Mouse (Mus musculus): ENCODE data around the gene Atpaf1. TPM values are rescaled to one million over a fixed set of nuclear protein-coding genes. Genes with fewer than 3 reads are reported as not detected.

Atpaf1 gene
- polyA plus RNA-seq, 1 experiment: 16.7 TPM

GRCm38 (mm10) chr4:115839956-115840355, 55.3 kb downstream of the Atpaf1 start:
- Histone ChIP-seq H3K27me3 (replicated peaks) (no peaks in the 10 kb centered on the region), H3K36me3 (replicated peaks; ENCODE audit: low read length) (peaks cover 76% of the 10 kb centered on the region), H3K9me3 (no peaks in the 10 kb centered on the region), H3K4me1 (peaks cover 83% of the 10 kb centered on the region), H3K4me3 (replicated peaks) (peak overlapping the region; percentile 97)
- TF ChIP-seq FLI1 (IDR thresholded peaks at IDR 0.05; ENCODE audit: low read length): no peak
- TF ChIP-seq GATA1 (IDR thresholded peaks at IDR 0.05; ENCODE audit: borderline replicate concordance, low read length): no peak

GRCm38 (mm10) chr4:115840842-115841241, 56.2 kb downstream of the Atpaf1 start:
- Histone ChIP-seq H3K4me1 (peaks cover 83% of the 10 kb centered on the region), H3K4me3 (replicated peaks) (peak overlapping the region; percentile 97), H3K36me3 (replicated peaks; ENCODE audit: low read length) (peaks cover 76% of the 10 kb centered on the region), H3K27me3 (replicated peaks) (no peaks in the 10 kb centered on the region), H3K9me3 (no peaks in the 10 kb centered on the region)
- TF ChIP-seq GATA1 (IDR thresholded peaks at IDR 0.05; ENCODE audit: borderline replicate concordance, low read length) (no peak), FLI1 (IDR thresholded peaks at IDR 0.05; ENCODE audit: low read length) (no peak)

- no peak for TF ChIP-seq GATA1 (IDR thresholded peaks at IDR 0.05; ENCODE audit: borderline replicate concordance, low read length)
- no peak for TF ChIP-seq FLI1 (IDR thresholded peaks at IDR 0.05; ENCODE audit: low read length)
- H3K27me3 ChIP-seq (replicated peaks): no peaks in the 10 kb centered on the region
- peaks cover 100% of the 10 kb centered on the region for H3K4me1 ChIP-seq
- peak overlapping the region; percentile 66 for H3K4me3 ChIP-seq (replicated peaks)
- H3K36me3 ChIP-seq (replicated peaks; ENCODE audit: low read length): peaks cover 100% of the 10 kb centered on the region
- H3K9me3 ChIP-seq: no peaks in the 10 kb centered on the region
Measured at GRCm38 (mm10) chr4:115846656-115847055, 62.0 kb downstream of the Atpaf1 start.

GRCm38 (mm10) chr4:115847377-115847776, 62.8 kb downstream of the Atpaf1 start:
- peak overlapping the region; percentile 69 for H3K4me3 ChIP-seq (replicated peaks)
- no peaks in the 10 kb centered on the region for H3K9me3 ChIP-seq
- TF ChIP-seq FLI1 (IDR thresholded peaks at IDR 0.05; ENCODE audit: low read length): no peak
- TF ChIP-seq GATA1 (IDR thresholded peaks at IDR 0.05; ENCODE audit: borderline replicate concordance, low read length): no peak
- H3K27me3 ChIP-seq (replicated peaks): no peaks in the 10 kb centered on the region
- peaks cover 100% of the 10 kb centered on the region for H3K4me1 ChIP-seq
- peaks cover 100% of the 10 kb centered on the region for H3K36me3 ChIP-seq (replicated peaks; ENCODE audit: low read length)

GRCm38 (mm10) chr4:115848083-115848482, 63.5 kb downstream of the Atpaf1 start:
- Histone ChIP-seq H3K36me3 (replicated peaks; ENCODE audit: low read length) (peaks cover 100% of the 10 kb centered on the region), H3K4me1 (peaks cover 100% of the 10 kb centered on the region), H3K4me3 (replicated peaks) (peak overlapping the region; percentile 70)

GRCm38 (mm10) chr4:115848990-115849677, 64.5 kb downstream of the Atpaf1 start:
- TF ChIP-seq GATA1 (IDR thresholded peaks at IDR 0.05; ENCODE audit: borderline replicate concordance, low read length) (peak; percentile 97; the same call in 2 of the 3 replicates), FLI1 (IDR thresholded peaks at IDR 0.05; ENCODE audit: low read length) (no peak)
- peaks cover 100% of the 10 kb centered on the region for H3K36me3 ChIP-seq (replicated peaks; ENCODE audit: low read length)

More at GRCm38 (mm10) chr4:115848083-115848482, 63.5 kb downstream of the Atpaf1 start:
- Histone ChIP-seq H3K27me3 (replicated peaks) (no peaks in the 10 kb centered on the region), H3K9me3 (no peaks in the 10 kb centered on the region)
- TF ChIP-seq GATA1 (IDR thresholded peaks at IDR 0.05; ENCODE audit: borderline replicate concordance, low read length): no peak
- TF ChIP-seq FLI1 (IDR thresholded peaks at IDR 0.05; ENCODE audit: low read length): no peak

GRCm38 (mm10) chr4:115850111-115850510, 65.5 kb downstream of the Atpaf1 start:
- Histone ChIP-seq H3K4me3 (replicated peaks) (peak overlapping the region; percentile 67), H3K27me3 (replicated peaks) (no peaks in the 10 kb centered on the region), H3K36me3 (replicated peaks; ENCODE audit: low read length) (peaks cover 100% of the 10 kb centered on the region), H3K4me1 (peaks cover 100% of the 10 kb centered on the region), H3K9me3 (no peaks in the 10 kb centered on the region)
- no peak for TF ChIP-seq GATA1 (IDR thresholded peaks at IDR 0.05; ENCODE audit: borderline replicate concordance, low read length)
- TF ChIP-seq FLI1 (IDR thresholded peaks at IDR 0.05; ENCODE audit: low read length): no peak

More at GRCm38 (mm10) chr4:115848990-115849677, 64.5 kb downstream of the Atpaf1 start:
- Histone ChIP-seq H3K4me3 (replicated peaks) (peak overlapping the region; percentile 66), H3K4me1 (peaks cover 100% of the 10 kb centered on the region), H3K27me3 (replicated peaks) (no peaks in the 10 kb centered on the region), H3K9me3 (no peaks in the 10 kb centered on the region)

- peaks cover 100% of the 10 kb centered on the region for H3K36me3 ChIP-seq (replicated peaks; ENCODE audit: low read length)
- H3K27me3 ChIP-seq (replicated peaks): no peaks in the 10 kb centered on the region
- peaks cover 100% of the 10 kb centered on the region for H3K4me1 ChIP-seq
Measured at GRCm38 (mm10) chr4:115850631-115851030, 66.0 kb downstream of the Atpaf1 start.

GRCm38 (mm10) chr4:115851569-115851968, 67.0 kb downstream of the Atpaf1 start:
- H3K4me1 ChIP-seq: peaks cover 100% of the 10 kb centered on the region
- H3K4me3 ChIP-seq (replicated peaks): peak overlapping the region; percentile 68
- no peak for TF ChIP-seq FLI1 (IDR thresholded peaks at IDR 0.05; ENCODE audit: low read length)
- no peak for TF ChIP-seq GATA1 (IDR thresholded peaks at IDR 0.05; ENCODE audit: borderline replicate concordance, low read length)
- H3K9me3 ChIP-seq: no peaks in the 10 kb centered on the region
- H3K27me3 ChIP-seq (replicated peaks): no peaks in the 10 kb centered on the region
- peaks cover 100% of the 10 kb centered on the region for H3K36me3 ChIP-seq (replicated peaks; ENCODE audit: low read length)

More at GRCm38 (mm10) chr4:115850631-115851030, 66.0 kb downstream of the Atpaf1 start:
- H3K9me3 ChIP-seq: no peaks in the 10 kb centered on the region
- TF ChIP-seq GATA1 (IDR thresholded peaks at IDR 0.05; ENCODE audit: borderline replicate concordance, low read length) (no peak), FLI1 (IDR thresholded peaks at IDR 0.05; ENCODE audit: low read length) (no peak)
- H3K4me3 ChIP-seq (replicated peaks): peak overlapping the region; percentile 35

- peaks cover 100% of the 10 kb centered on the region for H3K36me3 ChIP-seq (replicated peaks; ENCODE audit: low read length)
- TF ChIP-seq FLI1 (IDR thresholded peaks at IDR 0.05; ENCODE audit: low read length) (no peak), GATA1 (IDR thresholded peaks at IDR 0.05; ENCODE audit: borderline replicate concordance, low read length) (peak; percentile 48; the same call in 1 of the 3 replicates)
- H3K4me1 ChIP-seq: peaks cover 100% of the 10 kb centered on the region
- H3K4me3 ChIP-seq (replicated peaks): peak overlapping the region; percentile 85
- no peaks in the 10 kb centered on the region for H3K9me3 ChIP-seq
- no peaks in the 10 kb centered on the region for H3K27me3 ChIP-seq (replicated peaks)
Measured at GRCm38 (mm10) chr4:115855100-115855499, 70.5 kb downstream of the Atpaf1 start.

All from megakaryocyte, embryonic 14.5 days (primary cell).